Mouse (Mus musculus) urinary bladder, postnatal 36 days (tissue): ENCODE data around the gene Calu.
"Not testable (repeated sequence)": the region's sequence is repeated elsewhere in the genome, so short reads cannot be mapped to it uniquely, and the experiment has no call there.

Source experiments
- DNase-seq, 2 experiments: peaks; one replicate each; pipeline ENCODE4 v3.0.0; 2022; ENCODE audit warnings: low spot score in 2 of 2, mixed read lengths in 1 of 2

Gene Calu

DNA sequence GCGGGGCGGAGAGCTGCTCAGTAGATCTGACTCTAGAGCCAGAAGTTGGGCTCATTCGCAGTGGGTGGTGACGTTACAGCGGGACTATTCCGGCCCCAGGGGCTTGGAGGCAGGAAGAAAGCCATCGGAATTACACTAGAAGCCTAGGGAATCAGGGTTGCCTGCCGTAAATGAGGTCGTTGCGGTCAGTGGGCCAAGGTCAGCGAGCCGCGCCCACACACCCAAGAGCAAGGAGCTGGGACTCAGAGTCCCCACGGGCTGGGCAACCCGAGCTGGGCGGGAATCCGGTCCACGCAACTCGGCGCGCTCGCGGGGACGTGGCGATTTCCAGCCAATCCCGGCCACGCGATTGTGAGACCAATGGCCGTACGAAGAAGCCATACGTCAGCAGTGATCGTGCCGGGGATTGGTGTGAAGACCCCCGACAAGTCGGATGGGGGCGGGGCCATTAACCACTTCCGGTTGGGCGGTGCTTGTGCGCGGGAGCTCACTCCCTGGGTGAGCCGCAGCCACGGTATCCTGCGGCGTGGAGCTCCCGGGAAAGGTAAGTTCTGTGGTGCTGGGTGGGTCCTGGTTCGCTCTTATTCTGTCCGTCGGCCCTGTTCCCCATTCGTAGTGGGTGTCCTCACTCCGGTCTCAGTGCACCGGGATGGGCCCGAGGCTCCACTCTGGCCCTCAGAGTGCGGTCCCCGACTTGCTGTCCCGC lies at the start of gene Calu:
Gene Calu, plus strand, starts transcription at position 405 of the 706 bp plus-strand sequence.
- peak; percentile 100 for DNase-seq

DNA sequence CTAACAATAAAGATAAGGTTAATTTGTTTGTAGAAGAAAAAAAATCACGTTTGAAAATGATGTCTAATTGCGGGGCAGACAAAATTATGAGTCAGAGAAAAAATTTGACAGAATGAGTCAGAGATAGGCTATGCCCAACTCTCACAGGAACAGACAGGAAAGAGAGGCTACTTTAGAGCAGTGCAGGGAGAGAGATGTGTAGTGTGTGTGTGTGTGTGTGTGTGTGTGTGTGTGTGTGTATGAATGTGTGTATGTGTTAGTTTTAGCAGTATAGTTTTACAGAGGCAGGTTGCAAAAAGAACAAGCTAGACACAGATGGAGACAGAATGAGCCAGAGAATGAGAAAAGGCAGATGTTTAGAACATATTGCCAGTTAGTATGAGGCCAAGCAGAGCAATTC lies 48.8 kb upstream of the Calu start:
- DNase-seq, result no peak

DNA sequence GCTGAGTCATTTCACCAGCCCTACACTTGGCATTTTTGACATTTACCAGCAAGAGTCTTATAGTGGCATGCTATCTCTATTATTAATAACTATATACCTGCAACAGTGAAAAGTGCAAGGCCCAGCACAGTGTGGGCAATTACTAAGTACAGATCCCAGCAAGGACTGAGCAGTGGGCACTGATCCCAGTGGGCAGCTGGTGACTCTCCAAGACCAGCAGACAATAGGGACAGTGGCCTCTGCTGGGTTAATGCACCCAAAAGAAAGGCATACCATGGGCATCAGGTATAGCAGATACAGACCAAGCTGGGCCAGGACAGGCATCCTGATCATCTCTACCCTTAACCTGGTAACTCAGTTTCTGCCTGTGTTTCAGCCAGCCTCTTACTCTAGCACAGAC lies 44.6 kb upstream of the Calu start:
- DNase-seq, result no peak

DNA sequence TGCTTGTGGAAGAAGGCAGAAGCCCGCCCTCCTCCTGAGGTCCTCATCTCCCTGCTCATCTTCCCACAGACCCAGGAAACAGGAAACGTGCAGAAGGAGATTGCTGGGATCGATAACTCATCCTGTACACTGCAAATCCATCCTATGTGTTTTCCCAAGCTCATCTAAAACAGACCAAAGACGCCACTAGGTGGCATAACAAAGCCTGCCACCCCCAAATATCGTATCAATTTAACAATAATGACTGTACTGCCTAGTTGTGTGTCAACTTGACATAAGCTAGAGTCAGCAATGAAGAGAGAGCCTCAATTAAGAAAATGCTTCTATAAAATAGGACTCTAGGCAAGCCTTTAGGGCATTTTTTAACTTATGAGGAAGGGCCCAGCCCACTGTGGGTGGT lies 44.1 kb upstream of the Calu start:
- DNase-seq, result no peak

DNA sequence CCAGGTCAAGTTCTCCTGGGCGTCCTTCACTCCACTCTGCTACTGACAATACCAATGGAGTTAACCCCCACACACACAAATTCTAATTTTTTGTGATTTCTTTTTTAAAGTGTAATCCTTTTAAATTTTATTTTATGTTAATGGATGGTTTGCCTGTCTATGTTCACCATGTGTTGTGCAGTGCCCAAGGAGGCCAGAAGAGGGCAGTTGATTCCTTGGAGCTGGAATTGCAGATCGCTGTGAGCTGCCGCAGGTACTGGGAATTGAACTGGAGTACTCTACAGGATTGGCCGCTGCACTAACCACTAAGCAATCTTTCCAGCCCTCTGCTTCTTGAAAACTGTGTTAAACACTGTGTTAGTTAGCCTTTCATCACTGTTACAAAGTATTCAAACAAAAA lies 42.4 kb upstream of the Calu start:
- no peak for DNase-seq

DNA sequence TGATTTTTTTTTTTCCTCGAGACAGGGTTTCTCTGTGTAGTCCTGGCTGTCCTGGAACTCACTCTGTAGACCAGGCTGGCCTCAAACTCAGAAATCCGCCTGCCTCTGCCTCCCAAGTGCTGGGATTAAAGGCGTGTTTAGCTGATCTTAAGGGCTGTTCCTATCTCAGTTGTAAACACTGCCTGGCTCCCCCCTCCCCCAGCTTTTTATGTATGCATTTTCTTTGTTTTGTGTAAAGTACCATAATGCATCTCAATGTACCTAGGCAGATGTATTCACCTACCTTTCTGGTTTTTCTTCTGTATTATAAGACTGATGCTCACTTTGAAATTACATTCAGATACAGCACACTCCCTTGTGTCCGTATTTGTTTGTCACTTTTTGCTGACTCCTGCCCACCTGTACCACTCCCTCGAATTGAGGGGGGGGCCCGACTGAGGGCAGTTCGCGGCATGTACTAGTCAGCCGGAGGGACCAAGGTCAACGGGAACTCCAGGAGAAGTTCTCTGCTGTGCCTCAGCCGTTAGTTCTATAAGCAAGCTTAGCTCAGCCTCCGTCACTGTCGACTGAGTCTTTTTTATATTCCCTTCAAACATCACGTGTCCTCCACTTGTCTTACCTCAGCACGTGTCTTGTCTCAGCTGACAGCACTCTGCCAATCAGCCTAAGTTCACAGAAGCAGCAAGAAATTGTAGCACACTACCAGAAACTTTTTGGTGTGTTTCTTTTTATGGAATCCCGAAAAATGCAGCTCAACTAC lies 38.8 kb upstream of the Calu start:
- no peak for DNase-seq

DNA sequence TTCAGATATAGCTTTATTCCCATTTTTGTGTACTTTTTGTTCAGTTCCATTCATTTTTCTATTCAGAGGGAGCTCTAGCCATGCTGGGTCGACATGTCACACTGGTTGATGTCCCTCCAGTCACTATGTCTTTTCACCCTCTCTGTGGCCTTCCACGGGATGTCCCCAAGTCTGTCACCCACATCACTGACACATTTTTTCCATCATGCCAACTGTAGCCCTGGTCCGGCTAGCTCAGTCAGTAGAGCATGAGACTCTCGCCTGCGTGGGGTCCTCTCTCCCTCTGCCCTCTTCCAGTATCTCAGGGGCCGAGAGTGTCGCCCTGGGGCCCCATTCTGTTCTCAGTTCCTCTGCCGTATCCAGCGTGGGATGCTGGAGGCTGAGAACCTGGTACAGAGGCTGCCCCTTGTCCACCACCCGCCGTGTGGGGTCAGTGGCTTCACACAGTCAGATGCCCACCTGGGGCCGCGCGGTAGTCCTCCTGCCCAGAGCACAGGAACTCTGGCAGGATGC lies 34.1 kb upstream of the Calu start:
- no peak for DNase-seq

DNA sequence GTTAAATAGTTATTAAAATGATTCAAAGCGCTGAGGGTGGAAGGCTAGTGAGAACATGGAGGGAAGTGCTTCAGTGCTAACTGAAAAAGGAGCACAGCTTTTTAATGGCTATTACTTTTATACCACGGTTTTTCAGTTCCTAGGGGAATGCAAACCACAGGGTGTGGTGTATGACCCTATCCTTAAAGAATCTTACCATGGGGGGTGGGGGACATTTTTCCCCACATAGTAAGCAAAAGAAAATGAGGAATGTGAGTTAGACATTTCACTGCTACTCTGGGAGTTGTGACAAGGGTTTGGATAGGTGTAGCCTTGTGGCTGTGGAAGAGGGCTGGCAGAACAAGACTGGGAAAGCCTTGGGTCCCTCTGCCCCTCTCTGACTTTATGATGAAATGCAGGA lies 30.6 kb upstream of the Calu start:
- DNase-seq, result no peak

DNA sequence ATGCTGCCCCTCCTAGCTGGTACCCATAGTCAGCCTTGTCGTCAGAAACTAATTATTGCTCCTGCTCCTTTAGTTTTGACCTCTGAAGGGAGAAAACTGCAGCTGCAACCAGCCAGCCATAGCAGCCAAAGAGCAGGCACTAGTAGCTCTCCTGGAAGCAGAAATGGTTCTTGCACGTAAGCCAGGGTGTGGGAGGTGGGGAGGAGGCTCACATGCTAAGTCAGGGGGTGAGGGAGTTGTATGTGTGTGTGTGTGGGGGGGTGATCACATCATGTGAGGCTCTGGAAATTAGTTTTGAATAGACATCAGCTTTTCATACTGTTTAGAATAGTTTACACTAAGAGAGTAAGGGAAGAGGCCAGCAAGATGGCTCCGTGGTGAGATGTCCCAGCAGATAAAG lies 29.9 kb upstream of the Calu start:
- no peak for DNase-seq

DNA sequence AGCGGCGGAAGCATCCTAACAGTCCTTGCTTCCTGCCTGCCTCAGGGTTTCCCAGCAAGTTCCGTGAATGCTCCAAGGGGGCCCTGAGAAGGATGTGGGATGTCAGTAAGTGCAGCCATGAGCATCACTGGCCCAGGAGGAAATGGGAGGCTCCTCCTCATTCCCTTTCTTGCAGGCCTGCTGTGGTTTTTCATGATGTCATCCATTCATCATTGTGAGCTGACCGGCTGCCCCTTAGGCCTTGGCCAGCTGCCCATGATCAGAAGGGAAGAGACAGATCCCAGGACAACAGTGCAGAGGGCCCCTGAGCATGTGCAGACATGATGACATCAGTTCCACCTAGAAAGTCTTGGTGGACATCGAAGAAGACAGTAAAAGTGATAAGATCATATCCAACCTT lies 29.0 kb upstream of the Calu start, which contains the start of gene Fam71f1:
Gene Fam71f1, plus strand, starts transcription at position 262 of the 400 bp plus-strand sequence.
- no peak for DNase-seq

DNA sequence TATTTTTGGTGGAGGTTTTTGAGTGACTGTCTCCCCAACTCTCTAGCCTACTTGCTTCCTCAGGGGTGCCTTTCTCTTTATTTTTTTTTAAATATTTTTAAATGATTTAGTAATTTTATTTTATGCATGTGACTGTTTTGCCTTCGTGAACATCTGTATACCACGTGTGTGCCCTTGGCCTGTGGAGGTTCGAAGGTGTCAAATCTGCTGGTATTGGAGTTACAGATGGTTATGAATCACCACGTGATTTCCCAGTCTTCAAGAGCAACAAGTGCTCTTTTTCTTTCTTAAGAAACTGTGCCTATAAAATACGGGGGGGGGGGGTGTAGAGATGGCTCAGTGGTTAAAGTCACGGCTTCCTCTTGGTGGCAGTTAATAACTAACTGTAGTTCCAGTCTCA lies 26.3 kb upstream of the Calu start:
- DNase-seq, result no peak

DNA sequence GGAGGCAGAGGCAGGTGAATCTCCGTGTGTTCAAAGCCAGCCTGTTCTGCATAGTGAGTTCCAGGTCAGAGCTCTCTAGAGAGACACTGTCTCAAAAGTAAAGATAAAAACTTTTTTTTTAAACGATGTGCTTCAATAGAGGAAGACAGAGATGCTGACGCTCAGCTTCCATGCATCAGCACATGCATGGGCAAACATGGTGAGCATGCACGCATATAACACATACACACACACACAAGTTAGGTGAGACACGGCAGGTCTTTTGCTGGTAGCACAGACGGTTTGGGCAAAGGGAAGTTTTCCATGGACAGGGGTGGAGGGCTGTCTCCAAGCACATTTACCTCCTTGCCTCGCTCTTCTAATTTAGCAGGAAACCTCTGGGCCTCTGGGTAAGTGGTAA lies 25.7 kb upstream of the Calu start:
- no peak for DNase-seq

DNA sequence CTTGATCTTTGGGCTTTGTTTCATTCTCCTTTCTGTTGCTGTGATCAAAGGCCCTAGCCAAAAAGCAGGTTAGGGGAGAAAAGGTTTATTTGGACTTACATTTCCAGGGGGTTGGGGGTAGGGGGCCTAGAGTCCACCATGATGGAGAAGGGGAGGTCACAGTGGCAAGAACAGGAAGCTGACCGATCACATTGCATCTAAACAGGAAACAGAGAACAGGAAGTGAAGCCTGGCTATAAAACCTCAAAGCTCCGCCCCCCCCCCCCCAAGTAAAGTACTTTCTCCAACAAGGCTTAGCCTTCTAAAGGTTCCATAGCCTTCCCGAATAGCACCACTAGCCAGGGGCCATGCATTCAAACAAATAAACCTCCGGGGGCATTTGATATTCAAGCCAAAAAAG lies 25.1 kb upstream of the Calu start:
- DNase-seq, result no peak

DNA sequence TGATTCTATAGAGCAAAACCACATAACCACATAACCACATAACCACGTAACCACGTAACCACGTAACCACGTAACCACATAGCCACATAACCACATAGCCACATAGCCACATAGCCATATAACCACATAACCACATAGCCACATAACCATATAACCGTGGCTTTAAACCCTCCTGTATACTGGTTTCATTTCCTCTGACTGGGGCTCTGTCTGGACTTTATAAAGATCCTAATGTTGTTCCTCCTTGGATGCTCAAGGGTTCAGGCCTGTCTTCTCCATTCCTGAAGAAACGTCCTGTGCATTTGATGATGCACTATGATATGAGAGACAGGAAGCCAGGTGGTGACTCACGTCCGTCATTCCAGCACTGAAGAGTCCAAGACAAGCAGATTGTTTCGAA lies 20.9 kb upstream of the Calu start:
- DNase-seq, result no peak

DNA sequence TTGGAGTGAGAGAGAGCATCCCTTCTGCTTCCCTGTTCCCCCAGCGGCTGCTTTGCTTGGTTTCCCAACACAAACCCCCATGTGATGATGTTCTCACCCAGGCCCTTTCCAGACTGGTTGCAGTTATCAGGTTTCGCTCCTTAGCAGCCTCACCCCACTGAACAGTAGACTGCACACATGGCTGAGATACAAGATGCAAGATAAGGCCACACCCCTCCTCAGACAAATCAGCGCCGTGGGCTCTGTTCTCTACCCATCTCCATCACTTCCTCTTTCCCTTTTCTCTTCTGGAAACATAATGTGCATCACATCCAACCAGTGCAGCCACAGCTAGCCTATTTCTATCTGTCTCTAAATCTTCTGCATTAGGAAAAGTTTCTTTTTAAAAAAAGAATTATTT lies 18.4 kb upstream of the Calu start:
- no peak for DNase-seq

DNA sequence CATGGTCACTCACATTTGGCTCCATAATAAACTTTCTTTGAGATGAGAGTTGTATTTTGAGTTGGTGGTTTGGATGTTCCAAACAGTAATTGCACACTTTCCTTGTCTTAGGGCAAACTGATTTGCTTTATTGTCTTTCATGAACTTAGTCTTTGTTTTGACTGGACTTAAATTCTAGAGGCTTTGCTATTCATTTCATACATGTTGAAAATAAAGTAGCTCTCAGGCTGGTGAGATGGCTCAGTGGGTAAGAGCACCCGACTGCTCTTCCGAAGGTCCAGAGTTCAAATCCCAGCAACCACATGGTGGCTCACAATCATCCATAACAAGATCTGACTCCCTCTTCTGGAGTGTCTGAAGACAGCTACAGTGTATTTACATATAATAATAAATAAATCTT lies 1.4 kb upstream of the Calu start:
- DNase-seq, result not testable (repeated sequence)

DNA sequence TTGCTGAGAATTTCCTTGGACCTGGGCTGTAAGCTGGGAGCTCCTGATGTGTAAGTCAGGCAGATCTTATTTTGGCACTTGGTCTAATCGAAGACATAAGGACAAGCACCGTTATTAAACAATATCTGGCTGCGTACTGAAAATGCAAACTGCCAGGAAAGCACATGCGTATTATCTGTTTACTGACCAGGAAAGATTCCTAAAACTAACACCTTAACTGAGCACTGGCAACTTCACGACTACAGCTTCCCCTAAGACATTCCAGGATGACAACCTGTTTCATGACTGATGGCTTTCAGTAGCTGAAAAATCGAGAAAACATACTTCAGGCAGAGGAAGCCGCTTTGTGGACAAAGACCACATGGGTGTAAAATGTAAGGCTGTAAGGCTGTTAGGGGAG lies 680 bp upstream of the Calu start:
- no peak for DNase-seq

DNA sequence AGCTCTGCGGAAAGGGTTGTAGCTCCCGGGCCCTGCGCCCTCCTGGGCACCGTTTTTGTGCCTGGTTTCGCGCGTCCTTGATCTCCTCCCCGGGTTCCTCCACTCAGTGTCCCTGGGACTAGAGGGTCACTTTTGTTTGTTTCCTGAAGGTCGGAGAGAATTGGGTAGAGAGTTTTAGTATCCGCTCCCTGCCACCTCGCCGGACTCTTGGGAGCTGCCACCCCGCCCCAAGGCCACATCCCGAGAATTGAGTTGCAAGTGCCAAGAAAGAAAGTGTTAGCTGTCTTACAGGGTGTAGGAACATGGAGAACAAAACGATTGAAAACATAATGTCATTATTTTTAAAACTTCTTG lies 479 bp downstream of the Calu start:
- DNase-seq, result no peak

DNA sequence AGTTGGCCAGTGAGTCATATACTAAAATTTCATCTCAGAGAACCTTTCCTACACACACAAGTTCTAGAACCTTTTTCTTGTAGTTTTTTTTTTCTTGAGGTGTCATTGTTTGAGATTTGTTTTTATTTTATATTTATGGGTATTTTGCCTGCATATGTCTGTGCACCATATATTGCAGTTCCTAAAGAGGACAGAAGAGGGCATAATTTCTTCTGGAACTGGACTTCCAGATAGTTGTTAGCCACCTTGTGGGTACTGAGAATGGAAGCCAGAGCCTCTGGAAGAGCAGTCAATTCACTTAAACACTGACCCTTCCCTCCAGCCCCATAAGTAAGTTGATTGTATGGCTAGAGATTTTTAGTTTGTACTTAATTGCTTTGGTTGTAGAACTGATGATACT lies 3.7 kb downstream of the Calu start:
- no peak for DNase-seq

DNA sequence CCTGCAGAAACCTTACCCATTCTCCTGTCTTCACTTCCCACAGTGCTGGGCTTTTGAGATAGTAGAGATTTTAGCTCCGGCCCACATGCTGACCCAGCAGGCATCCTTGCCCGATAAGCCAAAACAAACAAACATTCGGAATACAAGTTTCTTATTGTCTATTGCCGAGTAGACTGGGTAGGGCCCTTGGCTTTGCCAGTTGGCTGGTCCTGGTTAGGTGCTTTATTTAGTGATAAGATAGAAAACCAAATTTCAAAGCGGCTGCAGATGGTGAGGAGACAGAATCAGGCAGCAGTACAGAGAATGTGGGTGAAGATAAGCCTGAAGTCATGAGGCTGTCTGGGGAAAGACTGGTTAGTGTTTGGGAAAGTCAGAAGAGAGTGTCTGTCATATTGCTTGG lies 4.9 kb downstream of the Calu start:
- DNase-seq, result no peak

DNA sequence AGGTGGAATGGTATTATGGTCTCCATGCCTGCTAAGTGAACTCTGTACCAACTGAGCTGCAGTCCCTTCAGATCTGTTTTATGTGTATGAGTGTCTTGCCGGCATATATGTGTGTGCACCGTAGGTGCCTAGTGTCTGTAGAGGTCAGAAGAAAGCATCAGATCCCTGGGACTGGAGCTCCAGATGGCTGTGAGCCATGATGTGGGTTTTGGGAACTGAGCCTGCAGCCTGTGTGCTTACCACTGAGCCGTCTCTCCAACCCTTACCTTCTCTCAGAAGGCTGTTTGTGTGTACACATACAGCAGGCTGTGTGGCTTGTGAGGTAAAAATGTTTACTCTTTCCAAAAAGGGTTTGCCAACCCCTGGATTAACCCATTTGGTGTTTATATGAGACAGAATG lies 11.5 kb downstream of the Calu start:
- no peak for DNase-seq

DNA sequence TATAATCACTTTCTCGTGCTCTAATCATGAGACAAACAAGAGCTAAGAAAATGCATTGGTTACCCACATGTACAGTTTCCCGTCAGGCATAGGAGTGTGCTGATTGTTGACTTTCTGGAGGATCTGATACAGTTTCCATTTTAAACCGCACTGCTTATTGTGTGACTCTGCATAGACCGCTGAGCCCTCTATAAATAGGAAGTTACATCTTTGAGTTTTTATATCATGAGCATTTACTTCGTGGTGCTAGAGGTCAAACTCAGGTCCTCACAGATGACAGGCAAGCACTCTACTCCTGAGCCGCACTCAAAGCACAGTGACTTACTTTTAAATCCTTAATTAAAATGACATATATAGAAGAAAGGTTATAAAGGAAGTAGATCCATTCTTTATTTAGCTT lies 12.3 kb downstream of the Calu start:
- no peak for DNase-seq
